Mouse (Mus musculus) adrenal gland (tissue): ENCODE measurements around the gene Irf4.

Source experiments
- intact Hi-C: fragments of 180-260 bp; cut with DNase I; formaldehyde crosslinking; loops from one replicate; pipeline ENCODE4 v1.15.1; 2025

Gene Irf4

DNA sequence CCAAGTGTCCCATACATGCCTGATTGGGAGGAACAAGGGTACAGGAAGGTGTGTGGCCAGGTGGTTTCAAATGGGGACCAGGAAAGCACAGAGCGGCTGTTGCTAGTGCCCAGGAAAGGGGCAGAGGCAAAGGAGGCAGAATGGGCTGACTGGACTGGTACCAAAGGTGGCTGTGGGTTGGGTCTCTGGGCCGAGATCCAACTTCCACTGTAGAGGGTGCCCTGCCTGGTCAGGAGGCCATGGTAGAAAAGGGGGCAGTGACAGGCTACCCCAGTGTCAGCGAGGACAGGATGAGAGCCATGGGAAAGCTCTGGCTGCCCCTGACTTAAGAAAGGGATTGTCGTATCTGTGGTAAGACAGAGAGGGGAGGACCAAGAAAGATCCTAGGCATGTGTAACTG, 44.2 kb downstream of the Irf4 start:
- intact Hi-C loops = no loop called here

DNA sequence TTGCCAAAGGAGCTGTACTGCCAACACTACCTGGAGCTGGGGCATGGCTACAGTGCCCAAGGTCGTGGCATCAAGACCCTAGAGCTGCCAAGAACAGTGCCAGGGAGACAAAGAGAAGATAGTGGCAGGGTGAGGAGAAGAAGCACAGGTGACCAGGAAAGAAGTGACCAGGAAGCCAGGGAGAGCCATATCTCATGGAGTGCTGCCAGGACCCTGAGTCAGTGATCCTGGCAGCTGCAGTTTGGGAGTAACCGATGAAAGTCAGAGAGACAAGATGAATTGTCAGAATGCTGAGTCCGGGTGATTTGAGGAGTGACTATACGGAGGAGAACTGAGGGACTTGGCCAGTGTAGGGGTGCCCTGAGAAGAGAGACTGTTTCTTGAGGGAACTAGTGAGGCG, 44.6 kb downstream of the Irf4 start:
- intact Hi-C loops = no loop called here

DNA sequence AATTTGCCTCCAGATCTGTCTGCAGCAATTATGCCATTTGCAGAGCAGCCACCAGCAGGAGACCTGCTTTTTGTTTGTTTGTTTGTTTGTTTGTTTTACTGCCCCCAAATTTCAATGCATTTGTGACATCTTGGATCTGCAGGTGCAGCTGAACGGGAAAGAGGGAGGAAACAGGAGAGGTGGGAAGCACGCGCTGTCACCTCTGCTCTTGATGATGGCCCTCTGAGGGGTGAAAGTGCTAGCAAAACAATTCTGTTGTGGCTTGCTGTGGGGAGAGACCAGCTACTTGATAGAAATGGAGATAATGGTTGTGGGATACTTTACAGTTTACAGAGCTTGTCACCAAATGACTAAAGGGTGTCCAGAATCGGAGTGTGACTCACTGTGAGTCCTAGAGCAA, 46.9 kb downstream of the Irf4 start:
- intact Hi-C loops = no loop called here

DNA sequence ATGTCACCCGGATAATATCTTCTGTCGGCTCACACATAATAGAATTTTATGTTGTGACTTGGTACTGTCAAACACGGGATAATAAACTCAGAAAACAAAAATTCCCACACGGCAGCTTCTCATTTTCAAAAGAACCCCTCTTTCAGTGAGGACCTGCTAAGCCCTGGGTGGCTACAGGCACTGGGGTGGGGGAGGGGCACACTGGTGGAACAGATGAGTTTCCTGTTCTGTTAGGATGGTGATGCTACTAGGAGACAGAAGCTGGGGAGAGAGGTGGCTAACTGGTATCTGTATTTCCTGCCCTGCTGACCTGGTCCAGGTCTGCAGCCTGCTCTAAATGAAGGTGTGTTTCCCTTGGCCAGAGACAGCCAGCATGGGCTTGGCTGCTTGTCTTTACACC, 52.9 kb downstream of the Irf4 start:
- intact Hi-C loops = no loop called here

- intact Hi-C loops = no loop called here
Measured at GRCm38 (mm10) chr13:30802336-30802955, 53.4 kb downstream of the Irf4 start.

- intact Hi-C loops = no loop called here
Measured at GRCm38 (mm10) chr13:30809240-30809639, 60.2 kb downstream of the Irf4 start.

DNA sequence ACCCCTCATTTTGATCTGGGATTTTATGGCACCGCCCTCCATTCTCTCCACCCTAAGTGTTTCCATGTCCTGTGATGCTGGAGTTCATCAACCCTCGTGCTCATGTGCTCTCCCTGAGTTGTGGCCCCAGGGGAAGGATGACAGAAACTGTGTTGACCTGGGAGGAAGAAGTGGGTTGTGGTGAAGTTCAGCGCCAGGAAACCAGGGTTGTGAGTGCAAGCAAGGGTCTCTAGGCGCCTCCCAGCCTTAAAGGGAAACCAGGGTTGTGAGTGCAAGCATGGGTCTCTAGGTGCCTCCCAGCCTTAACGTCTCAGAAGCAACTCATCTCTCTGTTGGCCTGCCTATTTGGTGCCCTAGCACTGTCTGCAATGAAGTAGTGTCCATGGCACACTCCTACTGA, 64.4 kb downstream of the Irf4 start:
- intact Hi-C loops = no loop called here

DNA sequence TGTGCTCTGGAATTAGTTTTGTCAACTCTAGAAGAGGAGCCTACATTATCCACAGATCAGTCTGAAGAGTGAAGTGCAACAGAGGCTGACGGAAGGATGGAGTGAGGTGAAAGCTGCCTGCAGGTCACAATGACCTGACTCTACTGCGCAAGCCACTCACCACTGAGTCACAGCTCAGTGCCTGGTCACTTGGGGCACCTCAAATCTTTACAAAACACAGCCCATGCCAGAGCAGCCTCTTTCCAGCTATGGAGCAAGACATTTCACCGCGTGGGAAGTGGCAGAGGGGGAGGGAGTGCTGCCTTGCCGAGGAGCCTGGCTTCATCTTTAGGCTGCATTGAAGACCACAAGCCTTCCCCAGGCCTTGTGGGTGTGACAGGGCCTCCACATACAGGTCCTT, 65.2 kb downstream of the Irf4 start:
- intact Hi-C loops = no loop called here
